Comparison of ENCODE assay signal across 10 mouse cellular contexts in genomic region chr6:135228465-135228941, GRCm38 (mm10). TPM values are rescaled to one million over a fixed set of nuclear protein-coding genes. Genes with fewer than 3 reads are reported as not detected.
DNase-seq lines count a peak whose midpoint lies in the region; ATAC-seq lines count a peak whose summit lies in the region.
"Had no signal": no experiment of that assay in that cellular context is flagged by ENCODE, and none has a peak within 500 bp of the region (broad histone marks: within the 10 kb centered on the region; RNA-seq: fewer than 3 reads in every experiment).

No protein-coding gene starts in this region.

- H3K9ac ChIP-seq in heart, embryonic 15.5 days: no peak overlapping the region
- no peak overlapping the region for H3K9ac ChIP-seq in neural tube, embryonic 12.5 days
- H3K9ac ChIP-seq in liver, embryonic 12.5 days: no peak overlapping the region
- H3K9ac ChIP-seq in heart, embryonic 12.5 days: no peak overlapping the region

- peak; percentile 30; the same call in 1 of the 2 replicates for ATAC-seq in heart, embryonic 15.5 days (replicated peaks; ENCODE audit: insufficient number of reproducible peaks, insufficient read depth, low FRiP score, low read depth)
- ATAC-seq in neural tube, embryonic 12.5 days (ENCODE audit: low FRiP score, low read depth): peak; percentile 70
- ATAC-seq in liver, embryonic 12.5 days: peak; percentile 40
- ATAC-seq in heart, embryonic 12.5 days (ENCODE audit: insufficient number of reproducible peaks, low FRiP score): no peak

- peaks cover 2% of the 10 kb centered on the region; the same call in 1 of the 2 replicates for H3K4me1 ChIP-seq in heart, embryonic 15.5 days (replicated peaks)
- H3K4me1 ChIP-seq in neural tube, embryonic 12.5 days: peaks cover 4% of the 10 kb centered on the region; the same call in 1 of the 2 replicates
- peaks cover 24% of the 10 kb centered on the region for H3K4me1 ChIP-seq in liver, embryonic 12.5 days
- peaks cover 19% of the 10 kb centered on the region for H3K4me1 ChIP-seq in heart, embryonic 12.5 days (replicated peaks)

- no peaks in the 10 kb centered on the region for H3K9me3 ChIP-seq in heart, embryonic 15.5 days (replicated peaks)
- no peaks in the 10 kb centered on the region for H3K9me3 ChIP-seq in neural tube, embryonic 12.5 days
- no peaks in the 10 kb centered on the region for H3K9me3 ChIP-seq in liver, embryonic 12.5 days (replicated peaks)
- H3K9me3 ChIP-seq in heart, embryonic 12.5 days (replicated peaks): no peaks in the 10 kb centered on the region

- DNase-seq in heart, postnatal 25 days (ENCODE audit: low spot score): no peak
- no peak for DNase-seq in neural tube, embryonic 10.5 days (ENCODE audit: extremely low spot score, low spot score)
- DNase-seq in thymus, postnatal 0 days (ENCODE audit: low spot score): peak; percentile 64
- no peak for DNase-seq in right cerebral cortex, adult 18-20 months
- DNase-seq: cerebellum, adult 11-12 months had no signal

- no peak overlapping the region for H3K4me3 ChIP-seq in heart, embryonic 15.5 days
- H3K4me3 ChIP-seq in neural tube, embryonic 12.5 days: no peak overlapping the region
- no peak overlapping the region for H3K4me3 ChIP-seq in liver, embryonic 12.5 days
- no peak overlapping the region for H3K4me3 ChIP-seq in heart, embryonic 12.5 days

- WGBS in heart, embryonic 15.5 days: 51% methylated on average over 10 of the region's 10 CpGs
- WGBS in neural tube, embryonic 12.5 days: 52% methylated on average over 10 of the region's 10 CpGs
- WGBS in liver, embryonic 12.5 days (ENCODE audit: insufficient replicate concordance): 40% methylated on average over 10 of the region's 10 CpGs
- WGBS in heart, embryonic 12.5 days: 43% methylated on average over 10 of the region's 10 CpGs

- H3K27me3 ChIP-seq in heart, embryonic 15.5 days: no peaks in the 10 kb centered on the region
- no peaks in the 10 kb centered on the region for H3K27me3 ChIP-seq in neural tube, embryonic 12.5 days (replicated peaks)
- no peaks in the 10 kb centered on the region for H3K27me3 ChIP-seq in liver, embryonic 12.5 days (replicated peaks)
- peaks cover 24% of the 10 kb centered on the region; the same call in 1 of the 2 replicates for H3K27me3 ChIP-seq in heart, embryonic 12.5 days (replicated peaks)

- intact Hi-C loops in heart, postnatal 25 days (cut with DNase I): no loop called here

- H3K27ac ChIP-seq in heart, embryonic 15.5 days: no peak overlapping the region
- no peak overlapping the region for H3K27ac ChIP-seq in neural tube, embryonic 12.5 days
- no peak overlapping the region for H3K27ac ChIP-seq in liver, embryonic 12.5 days
- H3K27ac ChIP-seq in heart, embryonic 12.5 days (ENCODE audit: poor library complexity, severe bottlenecking): no peak overlapping the region

- H3K36me3 ChIP-seq in heart, embryonic 15.5 days: 0 out of 2 replicates have a peak, but pooled peaks cover 3% of the 10 kb centered on the region
- peaks cover 37% of the 10 kb centered on the region for H3K36me3 ChIP-seq in neural tube, embryonic 12.5 days
- H3K36me3 ChIP-seq in liver, embryonic 12.5 days: peaks cover 97% of the 10 kb centered on the region
- H3K36me3 ChIP-seq in heart, embryonic 12.5 days: peaks cover 13% of the 10 kb centered on the region

- H3K4me2 ChIP-seq in heart, embryonic 15.5 days: no peak overlapping the region
- H3K4me2 ChIP-seq in neural tube, embryonic 12.5 days (replicated peaks): no peak overlapping the region
- no peak overlapping the region for H3K4me2 ChIP-seq in liver, embryonic 12.5 days
- no peak overlapping the region for H3K4me2 ChIP-seq in heart, embryonic 12.5 days

RNA-seq across cellular contexts. Expression of gene Gsg1, which starts 25.6 kb away (rescaled TPM):
- polyA plus RNA-seq in heart, embryonic 15.5 days (2015; fragmentation: Nextera tagmentation; extraction: Ambion mirVana): 0.58 and 0.72 TPM in 2 replicates
- total RNA-seq in heart, postnatal 25 days (2021): under 1 TPM; 0.34 to 0.47 TPM
- 0.44 and 0.78 TPM in 2 replicates for polyA plus RNA-seq in neural tube, embryonic 12.5 days (2016; fragmentation: Nextera tagmentation; extraction: Ambion mirVana)
- 0.10 and 0.32 TPM in 2 replicates for polyA plus RNA-seq in liver, embryonic 12.5 days (2016; fragmentation: Nextera tagmentation; extraction: Ambion mirVana)
- 0.64 and 0.66 TPM in 2 replicates for polyA plus RNA-seq in thymus, postnatal 0 days (2015; fragmentation: Nextera tagmentation; extraction: Ambion mirVana)
- 0.59 and 0.69 TPM in 2 replicates for polyA plus RNA-seq in heart, embryonic 12.5 days (2016; fragmentation: Nextera tagmentation; extraction: Ambion mirVana)
- total RNA-seq: G1E had no signal
- polyA plus RNA-seq: G1E had no signal

RNA-seq across cellular contexts. Expression of gene Hebp1, which starts 30.7 kb away (rescaled TPM):
- polyA plus RNA-seq in heart, embryonic 15.5 days (2015; fragmentation: Nextera tagmentation; extraction: Ambion mirVana): 10.2 and 14.3 TPM in 2 replicates
- 10 to 100 TPM; 40.0 to 43.4 TPM for total RNA-seq in heart, postnatal 25 days (2021)
- 5.2 and 7.1 TPM in 2 replicates for polyA plus RNA-seq in neural tube, embryonic 12.5 days (2016; fragmentation: Nextera tagmentation; extraction: Ambion mirVana)
- 116 and 120 TPM in 2 replicates for polyA plus RNA-seq in liver, embryonic 12.5 days (2016; fragmentation: Nextera tagmentation; extraction: Ambion mirVana)
- polyA plus RNA-seq in thymus, postnatal 0 days (2015; fragmentation: Nextera tagmentation; extraction: Ambion mirVana): 22.8 and 25.0 TPM in 2 replicates
- polyA plus RNA-seq in heart, embryonic 12.5 days (2016; fragmentation: Nextera tagmentation; extraction: Ambion mirVana): 14.8 and 16.0 TPM in 2 replicates

RNA-seq across cellular contexts. Expression of gene Fam234b, which starts 30.7 kb away (rescaled TPM):
- 9.2 and 11.7 TPM in 2 replicates for polyA plus RNA-seq in heart, embryonic 15.5 days (2015; fragmentation: Nextera tagmentation; extraction: Ambion mirVana)
- total RNA-seq in heart, postnatal 25 days (2021): 1 to 10 TPM; 6.5 to 6.7 TPM
- 53.9 and 57.9 TPM in 2 replicates for polyA plus RNA-seq in neural tube, embryonic 12.5 days (2016; fragmentation: Nextera tagmentation; extraction: Ambion mirVana)
- polyA plus RNA-seq in liver, embryonic 12.5 days (2016; fragmentation: Nextera tagmentation; extraction: Ambion mirVana): 36.3 and 37.5 TPM in 2 replicates
- 34.0 and 35.4 TPM in 2 replicates for polyA plus RNA-seq in thymus, postnatal 0 days (2015; fragmentation: Nextera tagmentation; extraction: Ambion mirVana)
- polyA plus RNA-seq in heart, embryonic 12.5 days (2016; fragmentation: Nextera tagmentation; extraction: Ambion mirVana): 9.0 and 10.7 TPM in 2 replicates
